Mouse (Mus musculus) forebrain, embryonic 14.5 days (tissue): ENCODE results near the gene Defb48. TPM values are rescaled to one million over a fixed set of nuclear protein-coding genes. Genes with fewer than 3 reads are reported as not detected.

Source experiments
- ATAC-seq: fragments of 200-750 bp; cut with Nextera tagmentation; 2 replicates; pipeline ENCODE4 v1.8.0; 2017; ENCODE audit warnings: mild to moderate bottlenecking, moderate library complexity
- DNase-seq: peaks from one replicate; pipeline ENCODE4 v3.0.0-alpha.2; 2015; ENCODE audit warnings: low spot score
- H3K27ac ChIP-seq: fragments of 300-500 bp; sonication (generic); 2 replicates; pipeline ENCODE4 v1.5.1; 2014; ENCODE audit warnings: low read depth, mild to moderate bottlenecking, control low read depth, low read length, moderate library complexity
- H3K27me3 ChIP-seq: fragments of 300-500 bp; sonication (generic); replicated peaks from 2 replicates; pipeline ENCODE4 v1.6.1; 2014; ENCODE audit warnings: low read length, control low read depth, mixed read lengths; ENCODE audit not compliant: control insufficient read depth, insufficient read depth
- H3K36me3 ChIP-seq: fragments of 300-500 bp; sonication (generic); 2 replicates; pipeline ENCODE4 v1.6.1; 2014; ENCODE audit warnings: low read length, control low read depth; ENCODE audit not compliant: control insufficient read depth, insufficient read depth
- H3K4me1 ChIP-seq: fragments of 300-500 bp; sonication (generic); 2 replicates; pipeline ENCODE4 v1.6.1; 2014; ENCODE audit warnings: antibody characterized with exemption, low read length, control low read depth; ENCODE audit not compliant: control insufficient read depth, insufficient read depth
- H3K4me2 ChIP-seq: fragments of 300-500 bp; sonication (generic); 2 replicates; pipeline ENCODE4 v1.6.1; 2014; ENCODE audit warnings: mild to moderate bottlenecking, control low read depth, low read length
- H3K4me3 ChIP-seq: fragments of 300-500 bp; sonication (generic); 2 replicates; pipeline ENCODE4 v1.5.1; 2014; ENCODE audit warnings: low read depth, low read length, control low read depth
- H3K9ac ChIP-seq: fragments of 300-500 bp; sonication (generic); 2 replicates; pipeline ENCODE4 v1.6.1; 2014; ENCODE audit warnings: mild to moderate bottlenecking, low read length, control low read depth, moderate library complexity
- H3K9me3 ChIP-seq: fragments of 300-500 bp; sonication (generic); replicated peaks from 2 replicates; pipeline ENCODE4 v1.6.1; 2016; ENCODE audit warnings: low read length, control low read depth, mixed read lengths; ENCODE audit not compliant: control insufficient read depth
- WGBS: fragments of 180-500 bp; shearing (Covaris S2); extraction: QIAGEN DNeasy Blood & Tissue Kit; methylation state at CpG from one replicate; pipeline ENCODE4 v1.1.7; 2014; 5-methylcytosine and 5-hydroxymethylcytosine counted together
- polyA plus RNA-seq: library from polyadenylated mRNA; unstranded; fragments of >200 nt; fragmentation: Nextera tagmentation; extraction: Ambion mirVana; gene quantifications from 2 replicates; pipeline ENCODE4 v1.2.1, GENCODE M21; 2014

Gene Defb48
- not detected in 2 replicates for polyA plus RNA-seq

DNA sequence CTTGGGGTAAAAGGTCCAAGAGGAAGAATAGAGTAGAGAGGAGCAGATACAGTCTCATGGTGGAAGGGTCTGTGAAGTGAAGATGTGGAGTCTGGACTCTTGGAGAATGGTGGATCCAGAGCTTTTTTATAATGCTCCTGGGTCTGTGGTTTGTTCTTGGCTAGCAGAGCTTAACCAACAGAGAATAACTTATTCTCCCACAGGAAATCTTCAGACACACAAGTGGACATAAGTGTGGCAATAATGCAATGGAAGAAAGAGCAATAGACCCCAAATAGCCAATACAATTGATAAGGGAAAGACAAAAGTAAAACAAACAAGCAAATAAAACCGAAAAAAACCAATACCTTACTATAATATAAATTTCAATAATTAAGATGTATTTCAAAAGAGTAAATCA is at the start of gene Defb48:
Gene Defb48, minus strand, starts transcription at position 101 of the 400 bp plus-strand sequence.
- Histone ChIP-seq H3K27me3 (no peaks in the 10 kb centered on the region), H3K4me3 (no peak within 1 kb of the TSS), H3K4me1 (no peaks in the 10 kb centered on the region), H3K9ac (no peak within 1 kb of the TSS), H3K27ac (no peak within 1 kb of the TSS), H3K9me3 (no peaks in the 10 kb centered on the region), H3K4me2 (no peak within 1 kb of the TSS), H3K36me3 (no peaks in the 10 kb centered on the region)
- ATAC-seq (no peak), DNase-seq (no peak)
- 76% methylated on average over 1 of the region's 1 CpGs for WGBS

DNA sequence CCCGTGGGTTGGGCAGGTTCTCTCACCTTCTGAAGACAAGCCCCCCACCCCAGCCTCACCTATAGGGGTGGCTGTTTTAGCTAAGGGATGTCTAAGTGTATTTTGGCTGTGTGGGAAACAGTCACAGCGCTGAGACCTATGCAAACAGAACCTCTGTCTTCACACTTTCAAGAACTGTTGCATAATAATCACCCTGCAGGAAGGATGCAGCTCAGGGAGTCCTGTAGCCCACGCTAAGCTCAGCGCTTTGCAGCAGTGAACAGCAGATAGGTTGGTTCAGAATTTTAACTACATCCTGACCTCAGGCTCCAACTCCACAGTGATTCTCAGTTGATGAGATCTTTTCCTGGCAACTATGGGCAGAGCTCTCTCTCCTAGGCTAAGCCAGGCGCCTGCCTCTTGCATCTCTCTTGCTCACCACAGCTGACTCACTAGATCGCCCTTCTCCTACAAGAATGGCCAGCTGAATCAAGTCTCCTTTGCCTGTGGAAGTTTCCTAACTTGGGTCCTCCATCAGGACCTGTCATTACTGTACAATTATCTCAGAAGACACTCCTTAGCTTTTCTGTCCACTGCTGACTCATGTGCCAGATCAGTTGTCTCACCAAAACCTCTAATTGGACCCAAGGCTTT is 36.3 kb upstream of the Defb48 start:
- H3K4me3 ChIP-seq, result no peak overlapping the region
- ATAC-seq, result no peak
- no peak overlapping the region for H3K4me2 ChIP-seq
- H3K9me3 ChIP-seq, result no peaks in the 10 kb centered on the region
- 62% methylated on average over 6 of the region's 6 CpGs for WGBS
- H3K36me3 ChIP-seq, result no peaks in the 10 kb centered on the region
- no peaks in the 10 kb centered on the region for H3K27me3 ChIP-seq
- no peak overlapping the region for H3K27ac ChIP-seq
- no peak overlapping the region for H3K9ac ChIP-seq
- no peak for DNase-seq
- H3K4me1 ChIP-seq, result no peaks in the 10 kb centered on the region

DNA sequence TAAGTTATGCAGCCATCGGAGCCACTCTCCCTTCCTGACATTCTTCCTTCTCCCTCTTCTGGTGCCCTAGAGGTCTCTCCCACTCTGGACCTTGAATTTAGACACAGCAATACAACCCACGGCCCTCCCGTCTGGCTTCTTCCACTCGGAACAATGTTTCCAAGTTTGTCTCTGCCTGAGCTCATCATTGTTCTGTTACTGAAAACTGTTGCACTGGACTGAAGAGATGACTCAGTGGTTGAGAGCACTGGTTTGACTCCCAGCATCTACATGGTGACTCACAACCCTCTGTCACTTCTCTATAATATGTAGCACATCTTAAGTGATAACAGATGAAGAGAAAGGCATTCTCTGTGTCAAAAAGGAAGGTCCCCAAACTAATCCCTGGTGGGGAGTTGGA is 30.4 kb upstream of the Defb48 start:
- no peaks in the 10 kb centered on the region for H3K36me3 ChIP-seq
- no peak overlapping the region for H3K4me3 ChIP-seq
- no peaks in the 10 kb centered on the region for H3K27me3 ChIP-seq
- H3K9ac ChIP-seq, result no peak overlapping the region
- no peak for ATAC-seq
- no peak for DNase-seq
- WGBS, result 89% methylated on average over 4 of the region's 4 CpGs
- H3K4me1 ChIP-seq, result no peaks in the 10 kb centered on the region
- no peak overlapping the region for H3K27ac ChIP-seq
- H3K4me2 ChIP-seq, result no peak overlapping the region
- H3K9me3 ChIP-seq, result no peaks in the 10 kb centered on the region

DNA sequence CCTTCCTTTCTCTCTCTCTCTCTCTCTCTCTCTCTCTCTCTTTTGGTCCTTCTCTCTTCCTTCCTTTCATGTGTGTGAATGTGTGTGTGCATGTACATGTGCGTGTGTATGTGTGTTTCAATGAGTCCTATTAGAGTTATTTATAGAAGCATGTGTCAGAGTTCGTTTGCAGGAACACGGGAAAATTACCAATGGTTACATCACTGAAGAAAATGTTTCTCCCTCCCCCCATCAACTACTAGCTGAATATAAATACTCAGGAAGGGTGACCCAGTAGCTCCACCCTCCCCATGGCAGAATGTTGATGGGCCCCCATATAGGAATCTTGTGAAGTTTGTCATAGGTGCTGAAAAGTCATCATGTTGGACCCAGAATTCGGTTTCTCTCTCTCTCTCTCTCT is 28.8 kb upstream of the Defb48 start:
- no peaks in the 10 kb centered on the region for H3K27me3 ChIP-seq
- H3K27ac ChIP-seq, result no peak overlapping the region
- 81% methylated on average over 4 of the region's 4 CpGs for WGBS
- no peaks in the 10 kb centered on the region for H3K36me3 ChIP-seq
- no peak overlapping the region for H3K4me3 ChIP-seq
- no peak for ATAC-seq
- no peak for DNase-seq
- H3K9me3 ChIP-seq, result no peaks in the 10 kb centered on the region
- H3K4me1 ChIP-seq, result no peaks in the 10 kb centered on the region
- H3K4me2 ChIP-seq, result no peak overlapping the region
- H3K9ac ChIP-seq, result no peak overlapping the region

- no peak within 1 kb of the TSS for H3K27ac ChIP-seq
- no peaks in the 10 kb centered on the region for H3K9me3 ChIP-seq
- DNase-seq, result no peak
- H3K9ac ChIP-seq, result no peak within 1 kb of the TSS
- no peaks in the 10 kb centered on the region for H3K27me3 ChIP-seq
- no peak within 1 kb of the TSS for H3K4me2 ChIP-seq
- no peak within 1 kb of the TSS for H3K4me3 ChIP-seq
- H3K36me3 ChIP-seq, result no peaks in the 10 kb centered on the region
- ATAC-seq, result no peak
- WGBS, result 96% methylated on average over 5 of the region's 5 CpGs
- no peaks in the 10 kb centered on the region for H3K4me1 ChIP-seq
Observed at GRCm38 (mm10) chr14:63011471-63011870, 27.2 kb upstream of the Defb48 start, which contains the start of gene Defb43. Defb43 (plus strand) TSS chr14:63011771.

GRCm38 (mm10) chr14:63002588-63002987 is 18.3 kb upstream of the Defb48 start:
- H3K4me2 ChIP-seq, result no peak overlapping the region
- ATAC-seq, result no peak

DNA sequence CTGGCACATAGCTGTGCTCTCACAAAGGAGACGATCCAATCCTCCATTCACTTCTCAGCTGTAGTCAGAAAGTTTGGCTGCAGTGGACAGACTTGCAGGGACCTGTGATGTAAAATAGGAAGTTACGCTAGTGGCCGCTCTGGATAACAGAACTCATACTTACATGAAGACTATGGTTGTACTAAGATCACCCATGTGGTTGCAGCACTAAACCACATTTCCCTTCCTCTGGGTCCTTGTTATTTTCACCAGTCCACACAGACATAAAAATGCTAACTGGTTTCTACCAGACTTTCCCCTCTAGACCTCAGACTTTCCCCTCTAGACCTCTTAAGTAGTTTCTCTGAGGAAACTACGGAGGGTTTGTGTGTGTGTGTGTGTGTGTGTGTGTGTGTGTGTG is 14.7 kb upstream of the Defb48 start:
- ATAC-seq, result no peak
- H3K9ac ChIP-seq, result no peak overlapping the region
- H3K27ac ChIP-seq, result no peak overlapping the region
- no peaks in the 10 kb centered on the region for H3K4me1 ChIP-seq
- no peak overlapping the region for H3K4me2 ChIP-seq
- WGBS, result 93% methylated on average over 4 of the region's 4 CpGs
- DNase-seq, result no peak
- H3K9me3 ChIP-seq, result no peaks in the 10 kb centered on the region
- no peaks in the 10 kb centered on the region for H3K36me3 ChIP-seq
- no peaks in the 10 kb centered on the region for H3K27me3 ChIP-seq
- H3K4me3 ChIP-seq, result no peak overlapping the region

More at GRCm38 (mm10) chr14:63002588-63002987, 18.3 kb upstream of the Defb48 start:
- Histone ChIP-seq H3K9me3 (no peaks in the 10 kb centered on the region), H3K4me3 (no peak overlapping the region), H3K27ac (no peak overlapping the region), H3K9ac (no peak overlapping the region), H3K27me3 (no peaks in the 10 kb centered on the region), H3K36me3 (no peaks in the 10 kb centered on the region), H3K4me1 (no peaks in the 10 kb centered on the region)
- no peak for DNase-seq
- 50% methylated on average over 2 of the region's 2 CpGs for WGBS

- Histone ChIP-seq H3K4me2 (no peak within 1 kb of the TSS), H3K9me3 (no peaks in the 10 kb centered on the region), H3K9ac (no peak within 1 kb of the TSS), H3K36me3 (no peaks in the 10 kb centered on the region), H3K27me3 (no peaks in the 10 kb centered on the region), H3K4me1 (no peaks in the 10 kb centered on the region), H3K27ac (no peak within 1 kb of the TSS), H3K4me3 (no peak within 1 kb of the TSS)
- ATAC-seq (no peak), DNase-seq (no peak)
- 87% methylated on average over 8 of the region's 8 CpGs for WGBS
Observed at GRCm38 (mm10) chr14:62997777-62998176, 13.5 kb upstream of the Defb48 start, which contains the start of gene Defb47. Defb47 (plus strand) TSS chr14:62998077.

DNA sequence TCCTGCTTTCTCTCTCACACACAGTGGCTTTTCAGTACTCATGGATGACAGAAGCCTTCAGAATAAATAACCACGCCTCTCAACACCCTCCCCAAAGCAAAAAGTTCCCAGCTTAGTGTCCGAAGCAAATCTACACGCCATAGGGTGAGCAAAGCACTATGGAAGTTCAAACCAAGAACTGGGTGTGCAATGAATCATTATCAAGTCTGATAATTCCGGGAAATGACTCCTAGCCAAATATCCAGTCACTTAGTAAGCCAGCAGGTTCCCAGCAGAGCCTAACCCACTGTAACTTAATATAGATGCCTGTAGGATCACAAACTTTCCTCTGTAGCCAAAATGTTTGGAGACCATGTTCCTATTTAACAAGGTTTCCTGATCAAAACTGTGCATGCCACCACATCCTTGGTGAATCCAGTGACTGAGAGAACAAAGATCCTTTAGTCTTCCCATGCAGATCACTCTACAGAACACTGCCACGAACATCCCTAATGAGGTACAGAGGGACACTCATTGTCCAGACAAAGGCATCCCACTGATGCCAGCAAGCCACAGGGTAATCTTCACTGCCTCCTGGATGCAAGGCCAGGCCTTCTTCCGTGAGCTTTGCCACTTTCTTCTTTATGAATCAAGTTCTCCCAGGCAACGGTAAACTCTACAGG is 7.7 kb upstream of the Defb48 start:
- 57% methylated on average over 7 of the region's 7 CpGs for WGBS
- ATAC-seq, result no peak
- Histone ChIP-seq H3K9me3 (no peaks in the 10 kb centered on the region), H3K4me1 (no peaks in the 10 kb centered on the region), H3K9ac (no peak overlapping the region), H3K36me3 (no peaks in the 10 kb centered on the region), H3K27me3 (no peaks in the 10 kb centered on the region), H3K4me2 (no peak overlapping the region), H3K4me3 (no peak overlapping the region), H3K27ac (no peak overlapping the region)
- no peak for DNase-seq
